Comparison of ENCODE assay signal across 11 mouse cellular contexts in genomic region chr19:53014910-53015710, GRCm38 (mm10). TPM values are rescaled to one million over a fixed set of nuclear protein-coding genes. Genes with fewer than 3 reads are reported as not detected.
DNase-seq lines count a peak whose midpoint lies in the region; ATAC-seq and TF ChIP-seq lines count a peak whose summit lies in the region.
"Had no signal": no experiment of that assay in that cellular context is flagged by ENCODE, and none has a peak within 500 bp of the region (broad histone marks: within the 10 kb centered on the region; RNA-seq: fewer than 3 reads in every experiment).

No protein-coding gene starts in this region.

- H3K4me3 ChIP-seq in heart, embryonic 14.5 days (ENCODE audit: control insufficient read depth in 1 of 2, insufficient read depth in 1 of 2, low read depth in 1 of 2, low read length in 2 of 2): 0 out of 4 replicates have a peak overlapping the region, but pooled peaks have one; percentile 2 to 13
- no peak overlapping the region for H3K4me3 ChIP-seq in hindbrain, embryonic 14.5 days (replicated peaks; ENCODE audit: low read length)
- H3K4me3 ChIP-seq in thymus, adult 2 months (ENCODE audit: control insufficient read depth, insufficient read depth, low read length): no peak overlapping the region
- H3K4me3 ChIP-seq: stomach, embryonic 15.5 days had no signal

- ATAC-seq in heart, embryonic 14.5 days (ENCODE audit: insufficient number of reproducible peaks, insufficient read depth, low FRiP score, low read depth): 0 out of 2 replicates have a peak, but pooled peaks have one; percentile 18
- ATAC-seq in hindbrain, embryonic 14.5 days (ENCODE audit: low FRiP score): peak; percentile 59; the same call in 1 of the 2 replicates
- ATAC-seq: CD4-positive, CD25-positive, alpha-beta regulatory T cell, adult 4 months had no signal

- TF ChIP-seq POLR2A in thymus, adult 2 months (IDR thresholded peaks at IDR 0.05; ENCODE audit: control insufficient read depth, extremely low read depth, insufficient read depth, low read length, poor library complexity): no peak

- intact Hi-C loops in heart, postnatal 10 days (cut with DNase I): loop anchor here (5.0 kb wide), 1 partner anchor 302 kb away; no protein-coding TSS in a partner anchor

- peak overlapping the region; percentile 28 to 67 for H3K27ac ChIP-seq in heart, embryonic 14.5 days (replicated peaks in 1 of 2; ENCODE audit: control insufficient read depth in 1 of 2, insufficient read depth in 1 of 2, low read depth in 2 of 2, low read length in 2 of 2)
- H3K27ac ChIP-seq in hindbrain, embryonic 14.5 days: 0 out of 2 replicates have a peak overlapping the region, but pooled peaks have one; percentile 17
- H3K27ac ChIP-seq in thymus, adult 2 months (ENCODE audit: control insufficient read depth, insufficient read depth, low read length): no peak overlapping the region
- H3K27ac ChIP-seq: stomach, embryonic 15.5 days had no signal

- no peak for TF ChIP-seq CTCF in thymus, adult 2 months (IDR thresholded peaks at IDR 0.05; ENCODE audit: borderline replicate concordance, control insufficient read depth, extremely low read depth, insufficient read depth, low read length, poor library complexity)

- peak overlapping the region; percentile 61 for H3K9ac ChIP-seq in heart, embryonic 14.5 days (ENCODE audit: low read length)
- no peak overlapping the region for H3K9ac ChIP-seq in hindbrain, embryonic 14.5 days
- H3K9ac ChIP-seq: stomach, embryonic 15.5 days had no signal

- peaks cover 54 to 70% of the 10 kb centered on the region in 2 experiments for H3K4me1 ChIP-seq in heart, embryonic 14.5 days (ENCODE audit: control insufficient read depth in 2 of 2, insufficient read depth in 2 of 2, low read length in 2 of 2)
- H3K4me1 ChIP-seq in hindbrain, embryonic 14.5 days (replicated peaks; ENCODE audit: control insufficient read depth, insufficient read depth, low read length): no peaks in the 10 kb centered on the region
- H3K4me1 ChIP-seq in thymus, adult 2 months (replicated peaks; ENCODE audit: control insufficient read depth, insufficient read depth, low read length): no peaks in the 10 kb centered on the region

- H3K9me3 ChIP-seq in heart, embryonic 14.5 days (ENCODE audit: control insufficient read depth, low read length): no peaks in the 10 kb centered on the region
- H3K9me3 ChIP-seq in hindbrain, embryonic 14.5 days (ENCODE audit: control insufficient read depth, low read length): no peaks in the 10 kb centered on the region
- H3K9me3 ChIP-seq: stomach, embryonic 15.5 days had no signal

- H3K27me3 ChIP-seq in heart, embryonic 14.5 days (ENCODE audit: control insufficient read depth, insufficient read depth, low read length): no peaks in the 10 kb centered on the region
- H3K27me3 ChIP-seq in hindbrain, embryonic 14.5 days (ENCODE audit: control insufficient read depth, insufficient read depth, low read length): no peaks in the 10 kb centered on the region
- no peaks in the 10 kb centered on the region for H3K27me3 ChIP-seq in thymus, adult 2 months (ENCODE audit: control insufficient read depth, insufficient read depth, low read length)
- H3K27me3 ChIP-seq: stomach, embryonic 15.5 days had no signal

- peaks cover 44% of the 10 kb centered on the region for H3K36me3 ChIP-seq in heart, embryonic 14.5 days (ENCODE audit: control insufficient read depth, insufficient read depth, low read length)
- peaks cover 31% of the 10 kb centered on the region for H3K36me3 ChIP-seq in hindbrain, embryonic 14.5 days (replicated peaks; ENCODE audit: control insufficient read depth, insufficient read depth)
- peaks cover 6% of the 10 kb centered on the region; the same call in 1 of the 2 replicates for H3K36me3 ChIP-seq in thymus, adult 2 months (ENCODE audit: control insufficient read depth, insufficient read depth, low read length)

- peak overlapping the region; percentile 47 for H3K4me2 ChIP-seq in heart, embryonic 14.5 days (ENCODE audit: low read length)
- peak overlapping the region; percentile 24 for H3K4me2 ChIP-seq in hindbrain, embryonic 14.5 days (replicated peaks)
- H3K4me2 ChIP-seq: stomach, embryonic 15.5 days had no signal

- DNase-seq in heart, postnatal 10 days: no peak
- DNase-seq in retina, postnatal 1 day: peak; percentile 40
- no peak for DNase-seq in retina, embryonic 14.5 days (ENCODE audit: low spot score)
- DNase-seq in hindbrain, embryonic 14.5 days (ENCODE audit: low spot score): peak; percentile 29
- no peak for DNase-seq in thymus, postnatal 36 days
- no peak for DNase-seq in thymus, adult 2 months
- no peak for DNase-seq in lung, postnatal 25 days (ENCODE audit: low spot score)
- DNase-seq: lung, postnatal 10 days had no signal

- 46% methylated on average over 21 of the region's 21 CpGs for WGBS in heart, embryonic 14.5 days
- 55% methylated on average over 21 of the region's 21 CpGs for WGBS in hindbrain, embryonic 14.5 days
- WGBS in thymus, adult 2 months: 89% methylated on average over 21 of the region's 21 CpGs

RNA-seq across cellular contexts. Expression of gene Xpnpep1, which starts 24.9 kb away (rescaled TPM):
- 151 and 159 TPM in 2 replicates for polyA plus RNA-seq in heart, embryonic 14.5 days (2014; fragmentation: Nextera tagmentation; extraction: Ambion mirVana)
- total RNA-seq in heart, postnatal 10 days (2021): 100 to 1,000 TPM; 124 to 125 TPM
- polyA plus RNA-seq in hindbrain, embryonic 14.5 days (2014; fragmentation: Nextera tagmentation; extraction: Ambion mirVana): 135 and 141 TPM in 2 replicates
- polyA plus RNA-seq in thymus, adult 2 months (2012; rRNA removed): 49.6 and 55.6 TPM in 2 replicates

Comparison
In these comparisons a context has a peak if more than half of its experiments do, and no peak if none do; other contexts are left out.
1. DNase-seq: peak in retina, postnatal 1 day (single experiment) and hindbrain, embryonic 14.5 days (single experiment); none in heart, postnatal 10 days (0 of 2), retina, embryonic 14.5 days (single experiment), thymus, postnatal 36 days (0 of 2), thymus, adult 2 months (single experiment) and lung, postnatal 25 days (single experiment).
2. H3K4me3 ChIP-seq: peak in heart, embryonic 14.5 days (2 of 2); none in hindbrain, embryonic 14.5 days (single experiment) and thymus, adult 2 months (single experiment).